27 mouse cellular contexts compared by ENCODE assay signal in the genomic region with DNA sequence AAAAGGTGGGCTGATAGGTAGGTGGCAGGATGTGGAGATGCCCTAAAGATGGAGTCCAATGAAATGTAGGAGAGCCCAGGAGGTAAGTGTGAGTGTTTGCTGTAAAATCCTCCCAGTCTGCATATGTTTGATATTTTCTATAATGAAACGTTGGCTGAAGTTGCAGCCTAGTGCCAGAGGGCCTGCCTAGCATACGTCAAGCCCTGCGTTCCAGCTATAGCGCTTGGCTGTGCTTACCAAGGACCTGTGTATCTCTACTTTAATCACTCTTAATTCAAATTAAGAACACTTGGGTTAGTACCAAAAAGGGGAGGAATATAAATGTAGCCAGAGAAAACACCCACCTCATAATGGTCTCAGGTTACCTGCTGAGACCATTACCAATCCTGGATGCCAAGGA. TPM values are rescaled to one million over a fixed set of nuclear protein-coding genes. Genes with fewer than 3 reads are reported as not detected.
DNase-seq lines count a peak whose midpoint lies in the region; ATAC-seq and TF ChIP-seq lines count a peak whose summit lies in the region.
"Had no signal": no experiment of that assay in that cellular context is flagged by ENCODE, and none has a peak within 500 bp of the region (broad histone marks: within the 10 kb centered on the region; RNA-seq: fewer than 3 reads in every experiment).

No protein-coding gene starts in this region.

- H3K27me3 ChIP-seq in heart, embryonic 11.5 days (ENCODE audit: control insufficient read depth, insufficient read depth, low read length), result no peaks in the 10 kb centered on the region
- no peaks in the 10 kb centered on the region for H3K27me3 ChIP-seq in heart, embryonic 12.5 days (replicated peaks)
- no peaks in the 10 kb centered on the region for H3K27me3 ChIP-seq in embryonic facial prominence, embryonic 11.5 days (ENCODE audit: control insufficient read depth, insufficient read depth, low read length)
- H3K27me3 ChIP-seq in embryonic facial prominence, embryonic 14.5 days (replicated peaks; ENCODE audit: control insufficient read depth, insufficient read depth, low read length), result no peaks in the 10 kb centered on the region
- H3K27me3 ChIP-seq: CH12.LX; forebrain, embryonic 13.5 days; heart, embryonic 13.5 days; Patski had no signal

- H3K4me1 ChIP-seq in heart, embryonic 11.5 days (ENCODE audit: control insufficient read depth, insufficient read depth, low read length), result peaks cover 7% of the 10 kb centered on the region
- peaks cover 11% of the 10 kb centered on the region for H3K4me1 ChIP-seq in heart, embryonic 12.5 days (replicated peaks)
- H3K4me1 ChIP-seq in embryonic facial prominence, embryonic 11.5 days (ENCODE audit: control insufficient read depth, insufficient read depth, low read length), result peaks cover 14% of the 10 kb centered on the region
- peaks cover 31% of the 10 kb centered on the region for H3K4me1 ChIP-seq in embryonic facial prominence, embryonic 14.5 days (ENCODE audit: control insufficient read depth, insufficient read depth, low read length)
- peaks cover 10% of the 10 kb centered on the region for H3K4me1 ChIP-seq in olfactory bulb, adult 2 months (ENCODE audit: control insufficient read depth, insufficient read depth, low read length)

- H3K36me3 ChIP-seq in heart, embryonic 11.5 days (ENCODE audit: control insufficient read depth, insufficient read depth, low read length), result no peaks in the 10 kb centered on the region
- no peaks in the 10 kb centered on the region for H3K36me3 ChIP-seq in heart, embryonic 12.5 days
- H3K36me3 ChIP-seq in embryonic facial prominence, embryonic 11.5 days (replicated peaks; ENCODE audit: control insufficient read depth, insufficient read depth, low read depth, low read length), result no peaks in the 10 kb centered on the region
- no peaks in the 10 kb centered on the region for H3K36me3 ChIP-seq in embryonic facial prominence, embryonic 14.5 days (ENCODE audit: control insufficient read depth, insufficient read depth, low read length)
- H3K36me3 ChIP-seq: heart, embryonic 13.5 days had no signal

- TF ChIP-seq CTCF in olfactory bulb, adult 2 months (IDR thresholded peaks at IDR 0.05; ENCODE audit: insufficient read depth, low read depth, low read length), result no peak

- ATAC-seq in heart, embryonic 11.5 days (replicated peaks; ENCODE audit: insufficient number of reproducible peaks, low FRiP score, low TSS enrichment), result no peak
- ATAC-seq in heart, embryonic 12.5 days (ENCODE audit: insufficient number of reproducible peaks, low FRiP score), result no peak
- ATAC-seq in embryonic facial prominence, embryonic 11.5 days (replicated peaks; ENCODE audit: insufficient number of reproducible peaks, low FRiP score, low TSS enrichment, low read depth), result no peak
- ATAC-seq in embryonic facial prominence, embryonic 14.5 days (ENCODE audit: low read depth), result peak; percentile 60; the same call in 1 of the 2 replicates
- ATAC-seq: forebrain, embryonic 13.5 days; forebrain, embryonic 16.5 days; hindbrain, postnatal 0 days; inflammation-experienced regulatory T-cells, adult 6 months; intestine, embryonic 16.5 days; Patski had no signal

- TF ChIP-seq POLR2A in olfactory bulb, adult 2 months (IDR thresholded peaks at IDR 0.05; ENCODE audit: insufficient read depth, low read depth, low read length), result no peak

- H3K9me3 ChIP-seq in heart, embryonic 11.5 days (replicated peaks; ENCODE audit: control insufficient read depth, low read length), result no peaks in the 10 kb centered on the region
- peaks cover 5% of the 10 kb centered on the region; the same call in 1 of the 2 replicates for H3K9me3 ChIP-seq in heart, embryonic 12.5 days (replicated peaks)
- H3K9me3 ChIP-seq in embryonic facial prominence, embryonic 11.5 days (replicated peaks; ENCODE audit: control insufficient read depth, low read length), result no peaks in the 10 kb centered on the region
- peaks cover 6% of the 10 kb centered on the region; the same call in 1 of the 2 replicates for H3K9me3 ChIP-seq in embryonic facial prominence, embryonic 14.5 days (ENCODE audit: control insufficient read depth, low read length)
- H3K9me3 ChIP-seq: forebrain, embryonic 13.5 days; heart, embryonic 13.5 days had no signal

- WGBS in heart, embryonic 11.5 days (ENCODE audit: insufficient replicate concordance), result 93% methylated on average over 4 of the region's 4 CpGs
- 92% methylated on average over 4 of the region's 4 CpGs for WGBS in heart, embryonic 12.5 days
- WGBS in embryonic facial prominence, embryonic 11.5 days, result 56% methylated on average over 4 of the region's 4 CpGs
- 42% methylated on average over 4 of the region's 4 CpGs for WGBS in embryonic facial prominence, embryonic 14.5 days
- WGBS in olfactory bulb, adult 2 months, result 69% methylated on average over 4 of the region's 4 CpGs

- H3K9ac ChIP-seq in heart, embryonic 11.5 days (ENCODE audit: low read depth, low read length), result no peak overlapping the region
- no peak overlapping the region for H3K9ac ChIP-seq in heart, embryonic 12.5 days
- H3K9ac ChIP-seq in embryonic facial prominence, embryonic 11.5 days (replicated peaks; ENCODE audit: low read length), result no peak overlapping the region; the same call in 1 of the 2 replicates
- H3K9ac ChIP-seq in embryonic facial prominence, embryonic 14.5 days (ENCODE audit: low read depth, low read length), result no peak overlapping the region
- H3K9ac ChIP-seq: forebrain, embryonic 13.5 days; heart, embryonic 13.5 days; hindbrain, embryonic 14.5 days had no signal

- DNase-seq in embryonic facial prominence, embryonic 11.5 days (ENCODE audit: low spot score), result no peak
- DNase-seq in embryonic facial prominence, embryonic 14.5 days (ENCODE audit: low spot score), result peak; percentile 54
- no peak for DNase-seq in ovary, adult 18-20 months (ENCODE audit: low spot score)
- DNase-seq in thymus, postnatal 10 days (ENCODE audit: low spot score in 2 of 2), result no peak
- DNase-seq: adrenal gland, postnatal 10 days; adrenal gland, postnatal 36 days; B cell, adult 2 months; cerebellum, adult 18-20 months; cerebellum, adult 9-11 months; cerebellum, postnatal 25 days; gastrocnemius, adult 2 months; gastrocnemius, postnatal 14 days; heart, postnatal 14 days; heart, postnatal 4 days had no signal

- no peak overlapping the region for H3K4me3 ChIP-seq in heart, embryonic 11.5 days (ENCODE audit: low read depth, low read length)
- H3K4me3 ChIP-seq in heart, embryonic 12.5 days, result no peak overlapping the region
- H3K4me3 ChIP-seq in embryonic facial prominence, embryonic 11.5 days (ENCODE audit: low read depth, low read length), result no peak overlapping the region
- no peak overlapping the region for H3K4me3 ChIP-seq in embryonic facial prominence, embryonic 14.5 days (ENCODE audit: low read depth, low read length)
- no peak overlapping the region for H3K4me3 ChIP-seq in olfactory bulb, adult 2 months (ENCODE audit: insufficient read depth, low read depth, low read length)
- H3K4me3 ChIP-seq: erythroblast, embryonic 14.5 days; forebrain, embryonic 13.5 days; gastrocnemius, adult 2 months; heart, embryonic 13.5 days had no signal

- 0 out of 2 replicates have a peak overlapping the region, but pooled peaks have one; percentile 18 for H3K27ac ChIP-seq in heart, embryonic 11.5 days (ENCODE audit: low read depth, low read length)
- no peak overlapping the region for H3K27ac ChIP-seq in heart, embryonic 12.5 days (ENCODE audit: poor library complexity, severe bottlenecking)
- H3K27ac ChIP-seq in embryonic facial prominence, embryonic 11.5 days (replicated peaks; ENCODE audit: low read depth, low read length), result peak overlapping the region; percentile 73; the same call in 1 of the 2 replicates
- peak overlapping the region; percentile 76 for H3K27ac ChIP-seq in embryonic facial prominence, embryonic 14.5 days (replicated peaks; ENCODE audit: low read depth, low read length)
- peak overlapping the region; percentile 67; the same call in 1 of the 2 replicates for H3K27ac ChIP-seq in olfactory bulb, adult 2 months (ENCODE audit: insufficient read depth, low read depth, low read length)
- H3K27ac ChIP-seq: gastrocnemius, adult 2 months; heart, embryonic 13.5 days; hindbrain, embryonic 14.5 days; hindbrain, postnatal 0 days had no signal

- H3K4me2 ChIP-seq in heart, embryonic 11.5 days, result no peak overlapping the region
- H3K4me2 ChIP-seq in heart, embryonic 12.5 days, result no peak overlapping the region
- H3K4me2 ChIP-seq in embryonic facial prominence, embryonic 11.5 days (ENCODE audit: low read depth, low read length), result no peak overlapping the region
- no peak overlapping the region; the same call in 1 of the 2 replicates for H3K4me2 ChIP-seq in embryonic facial prominence, embryonic 14.5 days (ENCODE audit: low read depth, low read length)
- H3K4me2 ChIP-seq: forebrain, embryonic 13.5 days; heart, embryonic 13.5 days; hindbrain, embryonic 14.5 days had no signal

RNA-seq across cellular contexts. Expression of a gene that starts 22.7 kb away (rescaled TPM):
- 32.4 and 34.8 TPM in 2 replicates for polyA plus RNA-seq in heart, embryonic 11.5 days (2014; fragmentation: Nextera tagmentation; extraction: Ambion mirVana)
- 35.6 and 35.8 TPM in 2 replicates for polyA plus RNA-seq in heart, embryonic 12.5 days (2016; fragmentation: Nextera tagmentation; extraction: Ambion mirVana)
- 37.7 and 37.9 TPM in 2 replicates for polyA plus RNA-seq in embryonic facial prominence, embryonic 11.5 days (2014; fragmentation: Nextera tagmentation; extraction: Ambion mirVana)
- 43.0 and 44.6 TPM in 2 replicates for polyA plus RNA-seq in embryonic facial prominence, embryonic 14.5 days (2014; fragmentation: Nextera tagmentation; extraction: Ambion mirVana)
- not detected in 2 replicates for polyA plus RNA-seq in olfactory bulb, adult 2 months (2012; ENCODE audit: insufficient read depth, insufficient read length, low replicate concordance, missing spikeins)

RNA-seq across cellular contexts. Expression of a gene that starts 52.2 kb away (rescaled TPM):
- polyA plus RNA-seq in heart, embryonic 11.5 days (2014; fragmentation: Nextera tagmentation; extraction: Ambion mirVana), result 1.0 and 2.1 TPM in 2 replicates
- polyA plus RNA-seq in heart, embryonic 12.5 days (2016; fragmentation: Nextera tagmentation; extraction: Ambion mirVana), result 0.08 and 0.47 TPM in 2 replicates
- 53.9 and 76.2 TPM in 2 replicates for polyA plus RNA-seq in embryonic facial prominence, embryonic 11.5 days (2014; fragmentation: Nextera tagmentation; extraction: Ambion mirVana)
- polyA plus RNA-seq in embryonic facial prominence, embryonic 14.5 days (2014; fragmentation: Nextera tagmentation; extraction: Ambion mirVana), result 13.1 and 15.2 TPM in 2 replicates
- polyA plus RNA-seq in olfactory bulb, adult 2 months (2012; ENCODE audit: insufficient read depth, insufficient read length, low replicate concordance, missing spikeins), result 355 TPM in 1 of 2 replicates, not detected in the other
- polyA plus RNA-seq: hindbrain, postnatal 0 days; inflammation-experienced regulatory T-cells, adult 6 months had no signal
